Mouse (Mus musculus) naive thymus-derived CD4-positive, alpha-beta T cell, adult 5 months (primary cell): ENCODE data around the gene Vmn2r43. TPM values are rescaled to one million over a fixed set of nuclear protein-coding genes. Genes with fewer than 3 reads are reported as not detected.

Source experiments
- polyA plus RNA-seq: library from polyadenylated mRNA; unstranded; fragments of 100-300 nt; shearing (Covaris generic); gene quantifications from one replicate; pipeline ENCODE4 v1.2.1, GENCODE M21; 2017

Gene Vmn2r43
- not detected for polyA plus RNA-seq

GRCm38 (mm10) chr7:8260499-8260898 lies at the start of gene Vmn2r43:
Vmn2r43 (minus strand) TSS chr7:8260599.

GRCm38 (mm10) chr7:8200220-8200619 lies 60.2 kb downstream of the Vmn2r43 start, which contains the start of gene Vmn2r42:
Vmn2r42 (minus strand) TSS chr7:8200320.

Other genes with a start within 250 kb of the Vmn2r43 start
- not detected for gene Vmn2r41, start 98.9 kb downstream of the Vmn2r43 start, polyA plus RNA-seq
- 0.16 TPM for gene Vmn2r42, start 60.3 kb downstream of the Vmn2r43 start, polyA plus RNA-seq
- not detected for gene Vmn2r44, start 122.7 kb upstream of the Vmn2r43 start, polyA plus RNA-seq
- not detected for gene Vmn2r45, start 228.5 kb upstream of the Vmn2r43 start, polyA plus RNA-seq